15 mouse cellular contexts compared by ENCODE assay signal in the genomic region with DNA sequence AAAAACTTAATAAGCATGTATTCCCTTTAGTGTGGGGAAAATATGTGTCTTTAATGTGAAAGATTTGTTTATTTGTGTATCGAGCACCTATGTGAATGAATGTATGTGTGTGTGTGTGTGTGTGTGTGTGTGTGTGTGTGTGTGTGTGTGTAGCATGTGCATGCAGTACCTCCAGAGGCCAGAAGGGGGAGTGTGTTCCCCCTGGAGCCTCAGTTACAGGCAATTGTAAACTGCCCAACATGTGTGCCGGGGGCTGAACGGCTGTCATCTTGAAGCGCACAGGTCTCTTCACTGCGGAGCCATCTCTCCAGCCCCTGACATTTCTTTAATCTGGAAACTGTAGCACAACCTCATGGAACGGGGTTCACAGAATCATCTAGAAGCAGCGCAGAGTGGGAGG.
DNase-seq lines count a peak whose midpoint lies in the region; ATAC-seq and TF ChIP-seq lines count a peak whose summit lies in the region.
"Had no signal": no experiment of that assay in that cellular context is flagged by ENCODE, and none has a peak within 500 bp of the region (broad histone marks: within the 10 kb centered on the region; RNA-seq: fewer than 3 reads in every experiment).

No protein-coding gene starts in this region.

- H3K27me3 ChIP-seq in kidney, postnatal 0 days (ENCODE audit: insufficient read depth, low read length) = no peaks in the 10 kb centered on the region
- H3K27me3 ChIP-seq in neural tube, embryonic 15.5 days (replicated peaks) = no peaks in the 10 kb centered on the region
- H3K27me3 ChIP-seq in stomach, postnatal 0 days (ENCODE audit: control insufficient read depth, insufficient read depth, low read length) = no peaks in the 10 kb centered on the region
- H3K27me3 ChIP-seq: midbrain, embryonic 12.5 days had no signal

- 97% methylated on average over 7 of the region's 7 CpGs for WGBS in kidney, postnatal 0 days
- over 99% methylated on average over 7 of the region's 7 CpGs for WGBS in neural tube, embryonic 15.5 days
- 95% methylated on average over 7 of the region's 7 CpGs for WGBS in stomach, postnatal 0 days

- H3K9me3 ChIP-seq in kidney, postnatal 0 days (replicated peaks; ENCODE audit: low read length) = no peaks in the 10 kb centered on the region
- H3K9me3 ChIP-seq in neural tube, embryonic 15.5 days (replicated peaks) = no peaks in the 10 kb centered on the region
- no peaks in the 10 kb centered on the region for H3K9me3 ChIP-seq in stomach, postnatal 0 days (ENCODE audit: control insufficient read depth, low read length)
- H3K9me3 ChIP-seq: hindbrain, embryonic 12.5 days; midbrain, embryonic 12.5 days had no signal

- H3K36me3 ChIP-seq in kidney, postnatal 0 days (ENCODE audit: insufficient read depth, low read length) = no peaks in the 10 kb centered on the region
- no peaks in the 10 kb centered on the region for H3K36me3 ChIP-seq in neural tube, embryonic 15.5 days
- H3K36me3 ChIP-seq in stomach, postnatal 0 days (ENCODE audit: control insufficient read depth, insufficient read depth, low read length) = no peaks in the 10 kb centered on the region
- H3K36me3 ChIP-seq: hindbrain, embryonic 12.5 days; midbrain, embryonic 12.5 days had no signal

- no peak overlapping the region for H3K4me2 ChIP-seq in kidney, postnatal 0 days (ENCODE audit: low read length)
- no peak overlapping the region for H3K4me2 ChIP-seq in neural tube, embryonic 15.5 days
- H3K4me2 ChIP-seq in stomach, postnatal 0 days (replicated peaks; ENCODE audit: low read depth) = no peak overlapping the region
- H3K4me2 ChIP-seq: hindbrain, embryonic 12.5 days; midbrain, embryonic 12.5 days had no signal

- no peak overlapping the region for H3K27ac ChIP-seq in kidney, postnatal 0 days
- 0 out of 2 replicates have a peak overlapping the region, but pooled peaks have one; percentile 51 for H3K27ac ChIP-seq in neural tube, embryonic 15.5 days (replicated peaks)
- no peak overlapping the region for H3K27ac ChIP-seq in stomach, postnatal 0 days (replicated peaks)

- H3K4me3 ChIP-seq in kidney, postnatal 0 days (replicated peaks; ENCODE audit: low read depth, low read length) = no peak overlapping the region
- no peak overlapping the region for H3K4me3 ChIP-seq in neural tube, embryonic 15.5 days (replicated peaks)
- no peak overlapping the region for H3K4me3 ChIP-seq in stomach, postnatal 0 days (ENCODE audit: low read depth, low read length)
- H3K4me3 ChIP-seq: erythroblast, embryonic 14.5 days; hindbrain, embryonic 12.5 days; midbrain, embryonic 12.5 days; myocyte had no signal

- ATAC-seq in kidney, postnatal 0 days (replicated peaks; ENCODE audit: low FRiP score, low read depth) = no peak
- no peak for ATAC-seq in neural tube, embryonic 15.5 days (ENCODE audit: low FRiP score)
- no peak for ATAC-seq in stomach, postnatal 0 days (ENCODE audit: low FRiP score, low TSS enrichment)
- ATAC-seq: forebrain, embryonic 16.5 days had no signal

- DNase-seq in kidney, postnatal 0 days (ENCODE audit: low spot score) = no peak
- DNase-seq in kidney, adult 18-20 months = no peak
- DNase-seq in neural tube, embryonic 10.5 days (ENCODE audit: extremely low spot score, low spot score) = no peak
- no peak for DNase-seq in brain, embryonic 14.5 days (ENCODE audit: low read depth)
- DNase-seq in stomach, postnatal 0 days (ENCODE audit: low spot score) = no peak
- DNase-seq in thymus, postnatal 10 days (ENCODE audit: low spot score in 2 of 2) = no peak
- DNase-seq: cerebellum, adult 11-12 months; cerebellum, postnatal 36 days; lung, adult 18-20 months had no signal

- TF ChIP-seq EP300 in stomach, postnatal 0 days (optimal IDR thresholded peaks at IDR 0.05) = no peak

- peaks cover 11% of the 10 kb centered on the region for H3K4me1 ChIP-seq in kidney, postnatal 0 days (replicated peaks; ENCODE audit: insufficient read depth, low read length)
- H3K4me1 ChIP-seq in neural tube, embryonic 15.5 days = peaks cover 14% of the 10 kb centered on the region
- H3K4me1 ChIP-seq in stomach, postnatal 0 days (replicated peaks; ENCODE audit: control insufficient read depth, insufficient read depth) = peaks cover 2% of the 10 kb centered on the region; the same call in 1 of the 2 replicates

- TF ChIP-seq CTCF in kidney, postnatal 0 days (IDR thresholded peaks at IDR 0.05; ENCODE audit: low read depth) = peak; percentile 42; the same call in 1 of the 2 replicates
- peak; percentile 22; the same call in 1 of the 2 replicates for TF ChIP-seq CTCF in brain, embryonic 14.5 days (IDR thresholded peaks at IDR 0.05; ENCODE audit: borderline replicate concordance, extremely low read depth, insufficient read depth, insufficient read length)
- TF ChIP-seq CTCF in stomach, postnatal 0 days (IDR thresholded peaks at IDR 0.05; ENCODE audit: low read depth) = peak; percentile 43

- TF ChIP-seq POLR2A in brain, embryonic 14.5 days (IDR thresholded peaks at IDR 0.05; ENCODE audit: borderline replicate concordance, extremely low read depth, insufficient read depth, insufficient read length, poor library complexity, severe bottlenecking) = no peak

- H3K9ac ChIP-seq in kidney, postnatal 0 days (ENCODE audit: low read depth, low read length) = no peak overlapping the region
- no peak overlapping the region for H3K9ac ChIP-seq in neural tube, embryonic 15.5 days (replicated peaks)
- H3K9ac ChIP-seq in stomach, postnatal 0 days (ENCODE audit: low read length) = no peak overlapping the region
- H3K9ac ChIP-seq: hindbrain, embryonic 12.5 days; midbrain, embryonic 12.5 days had no signal
